Mouse (Mus musculus) limb, embryonic 11.5 days (tissue): ENCODE measurements around the gene Ctc1. TPM values are rescaled to one million over a fixed set of nuclear protein-coding genes. Genes with fewer than 3 reads are reported as not detected.

ENCODE experiments used
- ATAC-seq: fragments of 200-750 bp; cut with Nextera tagmentation; 2 replicates; pipeline ENCODE4 v1.8.0; 2017; ENCODE audit warnings: low read depth; ENCODE audit not compliant: insufficient number of reproducible peaks, low FRiP score, low TSS enrichment
- DNase-seq: peaks from one replicate; pipeline ENCODE4 v3.0.0-alpha.2; 2015; ENCODE audit warnings: low spot score
- H3K27ac ChIP-seq: fragments of 300-500 bp; sonication (generic); replicated peaks from 2 replicates; pipeline ENCODE4 v1.5.1; 2014; ENCODE audit warnings: low read depth, mild to moderate bottlenecking, low read length
- H3K27me3 ChIP-seq: fragments of 300-500 bp; sonication (generic); 2 replicates; pipeline ENCODE4 v1.6.1; 2014; ENCODE audit warnings: mild to moderate bottlenecking, low read length, mixed read lengths; ENCODE audit not compliant: control insufficient read depth, insufficient read depth
- H3K36me3 ChIP-seq: fragments of 300-500 bp; sonication (generic); 2 replicates; pipeline ENCODE4 v1.6.1; 2014; ENCODE audit warnings: mild to moderate bottlenecking, low read length, moderate library complexity, mixed read lengths; ENCODE audit not compliant: control insufficient read depth, insufficient read depth
- H3K4me1 ChIP-seq: fragments of 300-500 bp; sonication (generic); 2 replicates; pipeline ENCODE4 v1.6.1; 2014; ENCODE audit warnings: low read length, mixed read lengths; ENCODE audit not compliant: control insufficient read depth, insufficient read depth
- H3K4me2 ChIP-seq: fragments of 300-500 bp; sonication (generic); 2 replicates; pipeline ENCODE4 v1.6.1; 2014; ENCODE audit warnings: low read depth, mild to moderate bottlenecking, moderate library complexity; ENCODE audit not compliant: severe bottlenecking
- H3K4me3 ChIP-seq: fragments of 300-500 bp; sonication (generic); 2 replicates; pipeline ENCODE4 v1.5.1; 2014; ENCODE audit warnings: low read depth, low read length
- H3K9ac ChIP-seq: fragments of 300-500 bp; sonication (generic); 2 replicates; pipeline ENCODE4 v1.6.1; 2014; ENCODE audit warnings: mild to moderate bottlenecking, low read length
- H3K9me3 ChIP-seq: fragments of 300-500 bp; sonication (generic); 2 replicates; pipeline ENCODE4 v1.6.1; 2016; ENCODE audit warnings: low read length; ENCODE audit not compliant: control insufficient read depth
- WGBS: fragments of 180-500 bp; shearing (Covaris S2); extraction: QIAGEN DNeasy Blood & Tissue Kit; methylation state at CpG from one replicate; pipeline ENCODE4 v1.1.7; 2014; 5-methylcytosine and 5-hydroxymethylcytosine counted together
- polyA plus RNA-seq: library from polyadenylated mRNA; unstranded; fragments of >200 nt; fragmentation: Nextera tagmentation; extraction: Ambion mirVana; gene quantifications from 2 replicates; pipeline ENCODE4 v1.2.1, GENCODE M21; 2014

The Ctc1 gene
- polyA plus RNA-seq, 1 experiment from 2014 or later = 80.4 TPM

DNA sequence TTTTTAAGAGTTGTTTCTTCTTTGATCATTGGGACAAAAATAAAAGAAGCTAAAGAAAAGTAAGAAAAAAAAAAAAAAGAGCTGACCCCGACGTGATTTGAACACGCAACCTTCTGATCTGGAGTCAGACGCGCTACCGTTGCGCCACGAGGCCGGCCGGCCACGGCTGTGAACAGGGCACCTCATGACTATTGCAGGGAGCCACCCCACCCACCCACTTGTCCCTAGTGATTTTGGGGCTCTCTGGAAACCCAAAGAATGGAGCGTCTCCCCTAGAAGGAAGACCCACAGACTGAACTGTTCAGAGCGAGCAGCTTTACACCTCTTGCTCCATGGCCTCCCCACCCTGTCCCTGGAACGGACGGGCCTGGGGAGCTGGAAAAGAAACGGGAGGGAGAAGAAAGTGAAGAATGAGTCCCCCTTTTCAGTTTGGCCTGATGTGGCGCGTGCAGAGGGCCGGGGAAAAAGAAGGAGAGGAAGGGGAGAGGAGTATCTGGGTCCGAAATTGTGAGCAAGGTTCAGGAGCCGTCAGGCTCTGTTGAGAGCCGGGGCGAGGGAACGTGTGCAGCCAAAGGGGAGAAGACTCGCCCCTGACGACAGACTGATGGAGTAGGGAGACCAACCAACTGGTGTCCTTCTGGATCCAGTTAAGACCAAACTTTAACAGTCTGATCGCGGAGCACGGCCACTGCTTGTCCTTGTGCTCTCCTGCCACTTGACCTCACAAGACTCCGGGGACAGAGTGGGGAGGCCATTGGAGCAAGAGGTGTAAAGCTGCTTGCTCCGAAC lies 47.9 kb downstream of the Ctc1 start:
- Histone ChIP-seq H3K9me3 (no peaks in the 10 kb centered on the region), H3K4me3 (peak overlapping the region; percentile 72), H3K27me3 (no peaks in the 10 kb centered on the region), H3K4me2 (peak overlapping the region; percentile 68), H3K9ac (peak overlapping the region; percentile 67), H3K4me1 (peaks cover 30% of the 10 kb centered on the region), H3K27ac (peak overlapping the region; percentile 65), H3K36me3 (no peaks in the 10 kb centered on the region)
- DNase-seq (peak; percentile 97), ATAC-seq (no peak)
- WGBS = under 1% methylated on average over 31 of the region's 31 CpGs

DNA sequence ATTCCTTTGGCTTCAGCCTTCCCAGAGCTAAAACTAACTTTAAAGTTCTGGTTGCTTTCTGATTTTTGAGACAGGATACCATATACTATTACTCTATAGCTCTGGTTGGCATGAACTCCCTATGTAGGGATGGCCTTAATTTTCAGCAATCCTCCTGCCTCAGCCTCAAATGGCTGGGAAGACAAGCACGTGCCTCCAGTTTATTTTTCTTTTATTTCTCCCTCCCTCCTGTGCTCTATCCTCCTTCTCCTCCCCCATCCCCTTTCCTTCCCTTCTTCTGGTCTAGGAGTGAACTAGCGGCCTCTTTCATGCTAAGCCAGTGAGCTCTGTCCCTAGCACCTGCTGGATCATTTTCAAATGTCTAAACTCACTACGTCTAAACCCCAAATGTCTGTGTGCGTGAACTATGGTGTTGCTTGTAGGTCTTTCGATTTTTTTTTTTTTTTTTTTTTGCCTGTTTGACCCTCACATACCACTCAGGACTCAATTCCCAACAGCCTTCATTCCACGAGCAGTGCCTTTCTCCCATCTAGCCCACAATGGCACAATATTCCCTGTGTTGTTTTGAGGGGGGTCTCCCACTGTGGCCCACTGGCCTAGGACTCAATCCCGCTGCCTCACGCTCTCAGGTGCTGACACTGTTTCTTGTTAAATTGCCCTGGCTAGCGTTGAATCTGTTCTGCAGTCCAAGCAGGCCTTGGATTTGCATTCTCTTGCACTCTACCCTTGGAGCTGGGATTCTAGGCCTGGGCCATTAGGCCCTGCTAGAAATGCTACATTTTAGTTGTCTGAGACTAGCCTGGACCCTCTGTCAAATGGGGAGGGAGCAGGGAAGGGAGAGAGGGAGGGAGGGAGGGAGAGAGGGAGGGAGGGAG lies 48.8 kb downstream of the Ctc1 start:
- peak overlapping the region; percentile 72 for H3K4me3 ChIP-seq
- ATAC-seq (no peak), DNase-seq (no peak)
- no peak overlapping the region for H3K9ac ChIP-seq
- WGBS = 51% methylated on average over 9 of the region's 9 CpGs
- H3K27me3 ChIP-seq = no peaks in the 10 kb centered on the region
- no peaks in the 10 kb centered on the region for H3K9me3 ChIP-seq
- H3K4me2 ChIP-seq = peak overlapping the region; percentile 68
- H3K36me3 ChIP-seq = no peaks in the 10 kb centered on the region
- peaks cover 25% of the 10 kb centered on the region for H3K4me1 ChIP-seq
- no peak overlapping the region; the same call in 1 of the 2 replicates for H3K27ac ChIP-seq

DNA sequence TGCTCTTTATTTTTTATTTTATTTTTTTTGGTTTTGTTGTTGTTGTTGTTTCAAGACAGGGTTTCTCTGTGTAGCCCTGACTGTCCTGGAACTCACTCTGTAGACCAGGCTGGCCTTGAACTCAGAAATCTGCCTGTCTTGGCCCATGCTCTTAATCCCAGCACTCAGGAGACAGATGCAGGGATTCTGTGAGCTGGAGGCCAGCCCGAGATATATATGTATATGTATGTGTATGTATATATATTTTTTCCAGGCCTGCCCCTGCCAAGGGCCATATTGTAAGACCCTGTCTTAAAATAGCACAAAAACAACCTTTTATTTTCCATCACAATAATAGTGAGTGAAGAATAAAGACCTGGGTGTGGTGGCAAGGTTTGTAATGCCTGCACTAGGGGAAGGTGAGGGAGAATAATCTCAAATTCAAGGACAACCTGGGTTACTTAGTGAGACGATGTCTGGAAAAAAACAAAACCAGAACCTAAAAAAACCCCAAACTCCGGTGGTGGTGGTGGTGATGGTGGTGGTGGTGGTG lies 49.7 kb downstream of the Ctc1 start:
- peaks cover 23% of the 10 kb centered on the region for H3K4me1 ChIP-seq
- DNase-seq (no peak), ATAC-seq (no peak)
- peak overlapping the region; percentile 35; the same call in 1 of the 2 replicates for H3K4me3 ChIP-seq
- 54% methylated on average over 3 of the region's 3 CpGs for WGBS
- H3K27ac ChIP-seq = no peak overlapping the region
- H3K36me3 ChIP-seq = no peaks in the 10 kb centered on the region
- H3K4me2 ChIP-seq = no peak overlapping the region
- H3K27me3 ChIP-seq = no peaks in the 10 kb centered on the region
- no peaks in the 10 kb centered on the region for H3K9me3 ChIP-seq
- H3K9ac ChIP-seq = no peak overlapping the region

DNA sequence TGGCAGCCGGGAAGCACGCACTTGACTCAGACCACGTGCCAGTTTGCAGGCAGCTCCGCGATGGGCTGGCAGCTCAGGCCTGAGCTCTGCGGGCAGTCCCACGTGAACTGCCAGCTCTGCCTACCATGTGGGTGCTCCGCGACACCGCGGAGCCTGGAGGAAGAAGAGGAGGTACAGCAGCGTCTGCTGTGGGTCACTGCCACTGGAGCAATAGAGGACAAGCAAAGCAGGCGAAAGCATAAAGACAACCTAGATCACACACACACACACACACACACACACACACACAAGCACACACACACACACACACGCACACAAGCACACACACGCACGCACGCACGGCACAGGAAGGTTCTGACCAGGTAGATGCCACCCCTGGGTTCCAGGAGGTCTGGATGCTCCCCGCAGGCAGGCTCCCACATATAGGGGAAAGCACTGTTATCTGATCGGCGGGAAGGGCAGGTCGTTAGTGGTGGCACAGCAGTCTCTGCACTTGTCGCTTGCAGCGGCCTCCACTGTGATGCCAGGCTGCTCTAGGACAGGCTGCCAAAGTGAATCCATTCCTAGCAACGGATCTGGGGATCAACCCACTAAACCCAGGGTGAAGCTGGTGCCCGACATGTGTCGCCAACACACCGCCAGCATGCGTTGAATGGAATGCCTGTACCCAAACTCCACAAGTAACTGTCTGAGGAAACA lies 50.6 kb downstream of the Ctc1 start:
- no peaks in the 10 kb centered on the region for H3K36me3 ChIP-seq
- no peaks in the 10 kb centered on the region for H3K27me3 ChIP-seq
- no peaks in the 10 kb centered on the region for H3K9me3 ChIP-seq
- H3K4me1 ChIP-seq = peaks cover 19% of the 10 kb centered on the region
- peak overlapping the region; percentile 45 for H3K9ac ChIP-seq
- H3K4me3 ChIP-seq = peak overlapping the region; percentile 35
- 1% methylated on average over 29 of the region's 29 CpGs for WGBS
- H3K27ac ChIP-seq = no peak overlapping the region
- DNase-seq (peak; percentile 39), ATAC-seq (no peak)
- peak overlapping the region; percentile 86 for H3K4me2 ChIP-seq

DNA sequence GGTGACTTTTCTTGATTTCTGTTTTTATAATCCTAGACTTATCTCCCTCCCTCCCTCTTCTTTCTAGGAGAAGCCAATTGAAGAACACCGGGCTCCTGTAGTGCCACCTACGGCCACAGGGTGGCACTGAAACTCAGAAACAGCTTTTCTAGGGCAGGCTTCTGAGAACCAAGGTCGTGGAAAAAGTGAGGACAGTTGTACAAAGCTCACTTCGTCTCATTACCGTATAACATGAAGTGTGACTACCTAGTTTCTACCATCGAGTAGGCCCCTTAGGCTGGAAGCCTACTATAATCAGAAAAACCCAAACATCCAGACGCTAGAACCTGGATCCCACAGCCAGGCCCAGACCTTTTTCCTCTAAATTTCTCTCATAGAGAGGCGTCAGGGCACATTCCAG lies 51.2 kb downstream of the Ctc1 start:
- H3K27ac ChIP-seq = no peak overlapping the region
- H3K4me1 ChIP-seq = peaks cover 20% of the 10 kb centered on the region
- no peaks in the 10 kb centered on the region for H3K9me3 ChIP-seq
- 8% methylated on average over 8 of the region's 8 CpGs for WGBS
- H3K9ac ChIP-seq = no peak overlapping the region
- ATAC-seq = no peak
- no peaks in the 10 kb centered on the region for H3K36me3 ChIP-seq
- H3K4me3 ChIP-seq = peak overlapping the region; percentile 35
- no peaks in the 10 kb centered on the region for H3K27me3 ChIP-seq
- H3K4me2 ChIP-seq = peak overlapping the region; percentile 86
- peak; percentile 94 for DNase-seq

DNA sequence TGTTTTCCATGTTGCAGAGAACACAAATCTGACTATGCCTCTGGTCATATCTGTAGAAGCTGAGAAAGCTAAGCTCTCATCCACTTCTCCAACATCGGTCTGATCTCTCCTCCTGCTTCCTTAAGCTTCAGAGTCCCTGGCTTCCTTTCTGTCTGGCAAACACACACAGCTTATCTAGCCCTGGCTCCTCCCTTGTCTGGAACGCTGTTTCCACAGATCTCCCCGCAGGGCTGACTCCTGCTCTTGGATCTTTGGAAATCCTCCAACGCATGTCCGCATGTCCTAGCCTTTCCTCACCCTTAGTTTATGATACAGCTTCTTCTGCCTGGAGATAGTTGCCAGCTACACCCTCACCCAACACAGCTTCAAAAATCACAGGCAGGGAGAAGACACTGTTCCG lies 51.9 kb downstream of the Ctc1 start:
- 62% methylated on average over 6 of the region's 6 CpGs for WGBS
- ATAC-seq = no peak
- no peak for DNase-seq
- Histone ChIP-seq H3K4me3 (no peak overlapping the region), H3K9me3 (no peaks in the 10 kb centered on the region), H3K36me3 (no peaks in the 10 kb centered on the region), H3K4me1 (peaks cover 20% of the 10 kb centered on the region), H3K9ac (no peak overlapping the region), H3K27me3 (no peaks in the 10 kb centered on the region), H3K27ac (no peak overlapping the region), H3K4me2 (no peak overlapping the region; the same call in 1 of the 2 replicates)

DNA sequence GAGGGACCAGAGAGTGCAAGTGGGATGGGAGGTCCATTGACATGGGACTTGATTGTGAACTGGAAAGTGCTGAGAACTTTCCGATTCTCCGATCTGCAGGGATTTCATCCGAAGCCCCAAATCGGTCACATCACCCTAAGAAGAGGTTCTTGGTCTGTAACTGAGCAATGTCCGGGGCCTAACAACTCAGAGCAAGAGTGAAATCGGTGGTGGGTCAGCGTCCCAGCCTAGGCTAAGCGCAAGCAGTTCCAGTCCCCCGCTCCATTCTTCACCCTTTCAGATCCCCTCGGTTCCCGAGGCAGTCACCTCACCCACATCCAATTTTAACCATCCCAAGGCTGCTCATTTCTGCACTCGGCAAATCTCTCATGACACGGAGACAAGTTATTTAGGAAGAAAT lies 54.4 kb downstream of the Ctc1 start:
- WGBS = under 1% methylated on average over 13 of the region's 13 CpGs
- H3K4me1 ChIP-seq = peaks cover 13% of the 10 kb centered on the region
- peak overlapping the region; percentile 50 for H3K4me3 ChIP-seq
- no peak for ATAC-seq
- H3K4me2 ChIP-seq = peak overlapping the region; percentile 74
- H3K9me3 ChIP-seq = no peaks in the 10 kb centered on the region
- H3K9ac ChIP-seq = peak overlapping the region; percentile 80
- DNase-seq = no peak
- H3K27me3 ChIP-seq = no peaks in the 10 kb centered on the region
- H3K36me3 ChIP-seq = no peaks in the 10 kb centered on the region
- peak overlapping the region; percentile 53; the same call in 1 of the 2 replicates for H3K27ac ChIP-seq
